ENCODE assay signal across 8 mouse cellular contexts in the genomic region with DNA sequence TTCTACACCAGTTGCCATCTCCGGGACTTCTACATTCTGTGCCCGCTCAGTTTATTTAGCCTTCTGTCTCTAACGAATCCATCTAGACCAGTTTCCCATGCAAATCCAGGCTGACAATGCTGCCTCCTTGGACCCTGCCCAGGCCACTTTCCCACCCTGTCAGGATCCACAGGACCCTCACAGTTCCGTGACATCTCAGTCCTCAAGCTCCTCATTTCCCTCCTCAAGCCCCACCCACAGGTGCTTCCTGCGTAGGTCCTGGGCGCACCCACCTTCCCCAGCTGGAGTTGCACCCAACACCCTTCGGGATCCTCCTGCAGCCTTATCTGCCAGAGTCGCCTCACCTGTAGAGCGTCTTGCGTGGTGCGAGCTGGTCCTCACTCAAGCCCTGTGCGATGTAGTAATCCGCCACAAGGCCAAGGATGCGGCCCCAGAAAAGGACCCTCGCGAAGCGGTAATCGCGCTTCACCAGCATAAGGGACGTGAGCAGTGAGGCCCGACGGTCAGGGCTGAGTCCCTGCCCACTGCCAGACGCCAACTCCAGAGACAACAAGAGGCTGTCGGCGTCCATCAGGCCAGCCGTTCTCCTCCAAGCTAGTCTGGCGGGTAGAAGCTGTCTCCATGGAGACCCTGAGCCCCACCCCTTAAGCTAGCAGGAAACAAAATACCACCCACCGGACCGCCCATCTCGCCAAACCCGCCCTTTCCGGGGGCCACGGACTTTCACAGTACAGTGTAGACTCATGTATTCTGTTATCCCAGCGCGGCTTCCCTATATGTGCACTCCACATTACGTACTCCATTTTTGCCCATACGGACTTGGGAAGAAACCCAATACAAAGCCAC. TPM values are rescaled to one million over a fixed set of nuclear protein-coding genes. Genes with fewer than 3 reads are reported as not detected.
DNase-seq lines count a peak whose midpoint lies in the region; ATAC-seq and TF ChIP-seq lines count a peak whose summit lies in the region.

A gene (minus strand): TSS at position 639 of the 846 bp plus-strand sequence.

- peaks cover 34% of the 10 kb centered on the region for H3K36me3 ChIP-seq in C2C12 (ENCODE audit: control insufficient read depth, insufficient read depth)
- H3K36me3 ChIP-seq in forebrain, postnatal 0 days (ENCODE audit: insufficient read depth) = peaks cover 20% of the 10 kb centered on the region
- peaks cover 32% of the 10 kb centered on the region for H3K36me3 ChIP-seq in neural tube, embryonic 13.5 days

- no peaks in the 10 kb centered on the region for H3K79me3 ChIP-seq in C2C12 (ENCODE audit: low read depth)

- ATAC-seq in forebrain, postnatal 0 days = peak; percentile 98
- ATAC-seq in neural tube, embryonic 13.5 days (ENCODE audit: low read depth) = peak; percentile 95

- peak within 1 kb of the TSS; percentile 41 for H3ac ChIP-seq in C2C12 (ENCODE audit: control insufficient read depth, insufficient read length, low read depth)

- 4% methylated on average over 37 of the region's 37 CpGs for WGBS in forebrain, postnatal 0 days
- WGBS in neural tube, embryonic 13.5 days = 7% methylated on average over 37 of the region's 37 CpGs

- peaks cover 9% of the 10 kb centered on the region for H3K4me1 ChIP-seq in forebrain, postnatal 0 days (ENCODE audit: insufficient read depth)
- H3K4me1 ChIP-seq in neural tube, embryonic 13.5 days (replicated peaks) = peaks cover 15% of the 10 kb centered on the region

- H3K9ac ChIP-seq in forebrain, postnatal 0 days = peak within 1 kb of the TSS; percentile 62
- H3K9ac ChIP-seq in neural tube, embryonic 13.5 days = peak within 1 kb of the TSS; percentile 60

- no peaks in the 10 kb centered on the region for H3K9me3 ChIP-seq in forebrain, postnatal 0 days (ENCODE audit: low read length)
- no peaks in the 10 kb centered on the region for H3K9me3 ChIP-seq in neural tube, embryonic 13.5 days

- H3K27me3 ChIP-seq in C2C12 (ENCODE audit: control insufficient read depth, insufficient read depth, insufficient read length) = no peaks in the 10 kb centered on the region
- no peaks in the 10 kb centered on the region for H3K27me3 ChIP-seq in forebrain, postnatal 0 days (ENCODE audit: insufficient read depth, low read length)
- 0 out of 2 replicates have a peak, but pooled peaks cover 4% of the 10 kb centered on the region for H3K27me3 ChIP-seq in neural tube, embryonic 13.5 days

- TF ChIP-seq CTCF in C2C12 (IDR thresholded peaks at IDR 0.05; ENCODE audit: control insufficient read depth, insufficient read depth, insufficient read length) = no peak
- TF ChIP-seq CTCF in forebrain, postnatal 0 days (IDR thresholded peaks at IDR 0.05; ENCODE audit: low read depth) = 0 out of 2 replicates have a peak, but pooled peaks have one; percentile 27

- peaks cover 11% of the 10 kb centered on the region for H3K79me2 ChIP-seq in C2C12 (ENCODE audit: control insufficient read depth, insufficient read depth)

- DNase-seq in brain, adult 2 months (ENCODE audit: low read depth, low spot score) = peak; percentile 86
- DNase-seq in forebrain, postnatal 0 days = peak; percentile 87
- DNase-seq in heart, postnatal 25 days (ENCODE audit: low spot score) = peak; percentile 80
- DNase-seq in layer of hippocampus, adult 18-20 months (ENCODE audit: low spot score in 2 of 2) = peak; percentile 86
- peak; percentile 91 to 94 for DNase-seq in lung, adult 18-20 months
- peak; percentile 53 to 70 for DNase-seq in thymus, adult 18-20 months

- peak within 1 kb of the TSS; percentile 71 for H3K27ac ChIP-seq in forebrain, postnatal 0 days (ENCODE audit: low read depth, low read length)
- no peak within 1 kb of the TSS for H3K27ac ChIP-seq in neural tube, embryonic 13.5 days (replicated peaks)

- intact Hi-C loops in heart, postnatal 25 days (cut with DNase I) = no loop called here

- no peak within 1 kb of the TSS for H3K4me3 ChIP-seq in C2C12 (ENCODE audit: insufficient read depth, poor library complexity, severe bottlenecking)
- H3K4me3 ChIP-seq in forebrain, postnatal 0 days (ENCODE audit: low read depth, low read length) = peak within 1 kb of the TSS; percentile 59
- peak within 1 kb of the TSS; percentile 44 for H3K4me3 ChIP-seq in neural tube, embryonic 13.5 days

- peak within 1 kb of the TSS; percentile 74 for H3K4me2 ChIP-seq in forebrain, postnatal 0 days (ENCODE audit: low read depth)
- H3K4me2 ChIP-seq in neural tube, embryonic 13.5 days = peak within 1 kb of the TSS; percentile 70

TF ChIP-seq in C2C12, 6 proteins besides CTCF, POLR2A, EP300 and RAD21:
- no peak for TF ChIP-seq CEBPB (IDR thresholded peaks at IDR 0.05; ENCODE audit: low read depth)
- no peak for TF ChIP-seq MYOG (IDR thresholded peaks at IDR 0.05; ENCODE audit: control insufficient read depth, extremely low read depth, insufficient read length)
- no peak for TF ChIP-seq MYOD1 (IDR thresholded peaks at IDR 0.05; ENCODE audit: control insufficient read depth, insufficient read length, low read depth)
- no peak for TF ChIP-seq MAX (IDR thresholded peaks at IDR 0.05)

RNA-seq across cellular contexts. Expression of the gene that starts here (rescaled TPM):
- 2.5 TPM for polyA plus RNA-seq in C2C12 (2012; fragmentation: generic; extraction: Trizol)
- total RNA-seq in forebrain, postnatal 0 days (2014; rRNA removed) = 63.7 and 94.6 TPM in 2 replicates
- 87.0 and 101 TPM in 2 replicates for polyA plus RNA-seq in forebrain, postnatal 0 days (2015; fragmentation: Nextera tagmentation; extraction: Ambion mirVana)
- 1 to 10 TPM; 1.1 to 1.2 TPM for total RNA-seq in heart, postnatal 25 days (2021)
- total RNA-seq in layer of hippocampus, adult 18-20 months (2021) = 10 to 100 TPM; 26.2 to 28.5 TPM
- polyA plus RNA-seq in neural tube, embryonic 13.5 days (2015; fragmentation: Nextera tagmentation; extraction: Ambion mirVana) = 17.3 and 19.9 TPM in 2 replicates

Comparison
In these comparisons a context has a peak if more than half of its experiments do, and no peak if none do; other contexts are left out.
1. RNA of the gene that starts here (total RNA-seq): 63.7 to 94.6 TPM in forebrain, postnatal 0 days and 26.2 to 28.5 TPM in layer of hippocampus, adult 18-20 months; 1.1 to 1.2 TPM in heart, postnatal 25 days; every median in the first group is over 10 times any median in the second.
2. Peak in every context shown above with its lines, with median percentiles within 50 percentile points of each other: DNase-seq.